Mouse (Mus musculus) C2C12 (cell line): ENCODE measurements at regions not wholly inside any gene's neighbourhood (a gene's known extent, or its start where the extent isn't known, plus 50 kb on each side); places are given as distances from the start of the nearest gene placed in this dataset.

Experiments used
- H3K27me3 ChIP-seq: one replicate; pipeline ENCODE4 v1.6.1; 2011; ENCODE audit not compliant: control insufficient read depth, insufficient read depth, insufficient read length
- H3K36me3 ChIP-seq: one replicate; pipeline ENCODE4 v1.6.1; 2011; ENCODE audit not compliant: control insufficient read depth, insufficient read depth
- H3K4me3 ChIP-seq: one replicate; pipeline ENCODE4 v1.5.1; 2011; ENCODE audit warnings: mild to moderate bottlenecking, control low read depth; ENCODE audit not compliant: poor library complexity, insufficient read depth, severe bottlenecking
- H3K79me2 ChIP-seq: one replicate; pipeline ENCODE4 v1.6.1; 2011; ENCODE audit not compliant: control insufficient read depth, insufficient read depth
- H3K79me3 ChIP-seq: one replicate; pipeline ENCODE4 v1.6.1; 2011; ENCODE audit warnings: low read depth, control low read depth
- H3ac ChIP-seq: one replicate; pipeline ENCODE3; 2011; ENCODE audit warnings: low read depth; ENCODE audit not compliant: control insufficient read depth, insufficient read length
- CEBPB ChIP-seq: IDR thresholded peaks from one replicate; pipeline ENCODE4 v1.6.1; 2011; ENCODE audit warnings: low read depth, mild to moderate bottlenecking, control low read depth, moderate library complexity
- CTCF ChIP-seq: IDR thresholded peaks from one replicate; pipeline ENCODE4 v1.5.1; 2011; ENCODE audit not compliant: control insufficient read depth, insufficient read depth, insufficient read length
- FOSL1 ChIP-seq: IDR thresholded peaks from one replicate; pipeline ENCODE4 v1.8.0; 2011; ENCODE audit warnings: mild to moderate bottlenecking, low read length; ENCODE audit not compliant: poor library complexity, insufficient read depth, severe bottlenecking
- MAX ChIP-seq: IDR thresholded peaks from one replicate; pipeline ENCODE4 v1.6.1; 2011; ENCODE audit warnings: mild to moderate bottlenecking, control low read depth
- MYOD1 ChIP-seq: IDR thresholded peaks from one replicate; pipeline ENCODE4 v1.6.1; 2011; ENCODE audit warnings: low read depth; ENCODE audit not compliant: control insufficient read depth, insufficient read length
- MYOG ChIP-seq: IDR thresholded peaks from one replicate; pipeline ENCODE4 v1.6.1; 2011; ENCODE audit not compliant: control insufficient read depth, insufficient read length; ENCODE audit errors: extremely low read depth
- USF1 ChIP-seq: IDR thresholded peaks from one replicate; pipeline ENCODE4 v1.6.1; 2011; ENCODE audit warnings: low read depth, mild to moderate bottlenecking, control low read depth, moderate library complexity

DNA sequence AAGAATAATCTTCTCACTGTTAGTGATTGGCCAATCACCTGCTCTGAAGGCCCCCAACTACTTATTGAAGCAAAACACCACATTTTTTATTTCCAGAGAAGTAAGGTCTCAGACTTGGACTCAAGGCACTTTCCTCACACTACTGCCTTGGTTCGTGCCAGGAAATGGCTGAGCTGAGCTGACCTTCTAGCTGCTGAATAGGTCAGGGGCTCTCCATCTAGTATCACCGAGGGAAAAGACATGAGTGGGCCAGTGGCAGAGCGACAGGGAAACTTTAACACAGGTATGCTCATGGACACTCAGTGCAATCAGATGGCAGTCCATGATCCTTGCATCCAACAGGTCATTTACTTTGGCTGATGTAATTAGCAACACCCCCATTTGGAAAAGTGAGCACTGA lies 635.3 kb downstream of the Insc start:
- Histone ChIP-seq H3K36me3 (no peaks in the 10 kb centered on the region), H3K79me2 (no peaks in the 10 kb centered on the region), H3K27me3 (no peaks in the 10 kb centered on the region), H3K79me3 (no peaks in the 10 kb centered on the region), H3K4me3 (no peak overlapping the region), H3ac (no peak overlapping the region)
- TF ChIP-seq CEBPB: no peak
- no peak for TF ChIP-seq CTCF
- TF ChIP-seq MAX: no peak
- no peak for TF ChIP-seq FOSL1
- TF ChIP-seq USF1: no peak
- no peak for TF ChIP-seq MYOD1
- TF ChIP-seq MYOG: no peak

DNA sequence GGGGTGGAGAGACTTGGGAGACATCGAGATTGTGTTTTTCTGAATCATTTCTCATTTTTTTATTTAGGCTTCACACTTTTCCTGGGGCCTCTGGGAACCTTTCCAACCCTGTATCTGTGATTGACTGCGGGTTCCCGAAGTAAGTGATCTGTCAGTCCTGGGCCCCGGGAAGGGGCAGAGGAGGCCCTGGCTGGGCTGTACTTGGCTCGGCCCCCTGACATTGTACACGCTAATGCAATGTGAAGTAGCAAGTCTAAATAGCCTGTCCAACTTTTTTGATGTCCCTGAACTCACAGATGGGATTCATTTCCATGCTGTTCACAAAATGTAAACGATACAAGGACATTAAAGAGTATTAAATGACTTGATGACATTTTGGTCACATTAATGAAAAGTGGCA lies 636.1 kb downstream of the Insc start:
- TF ChIP-seq USF1 (no peak), MAX (no peak), MYOG (no peak), CTCF (no peak), FOSL1 (no peak), CEBPB (no peak), MYOD1 (no peak)
- Histone ChIP-seq H3K27me3 (no peaks in the 10 kb centered on the region), H3ac (no peak overlapping the region), H3K79me3 (no peaks in the 10 kb centered on the region), H3K4me3 (no peak overlapping the region), H3K36me3 (no peaks in the 10 kb centered on the region), H3K79me2 (no peaks in the 10 kb centered on the region)

DNA sequence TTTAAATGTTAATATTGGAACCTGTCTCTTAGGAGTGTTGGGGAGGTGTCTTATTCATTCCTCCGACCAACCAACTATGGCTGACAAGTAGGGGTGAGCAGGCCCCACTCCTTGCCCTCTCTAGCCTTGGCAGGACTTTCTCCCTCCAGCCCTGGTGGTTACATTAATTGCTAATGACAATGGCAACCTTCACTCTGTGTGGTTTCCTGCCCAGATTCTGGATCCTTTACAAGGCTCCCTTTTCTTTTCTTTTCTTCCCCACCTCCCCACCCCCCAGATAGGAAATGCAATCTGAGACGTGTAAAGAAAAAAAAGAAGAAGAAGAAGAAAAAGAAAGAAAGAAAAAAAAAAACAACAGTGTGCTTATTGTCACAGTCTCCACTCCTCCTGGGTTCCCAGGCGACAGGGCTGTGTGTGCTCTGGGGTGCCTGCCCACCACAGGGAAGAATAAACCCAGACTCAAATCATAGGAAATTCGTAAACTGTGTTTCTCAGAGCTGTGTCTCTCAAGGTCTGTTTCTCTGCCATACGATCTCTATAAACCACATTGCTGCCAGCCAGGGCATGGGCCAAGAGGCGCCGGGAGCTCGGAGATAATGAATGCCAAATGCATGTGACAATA lies 637.6 kb downstream of the Insc start:
- Histone ChIP-seq H3K79me2 (no peaks in the 10 kb centered on the region), H3K36me3 (no peaks in the 10 kb centered on the region), H3K27me3 (no peaks in the 10 kb centered on the region), H3ac (no peak overlapping the region), H3K4me3 (no peak overlapping the region), H3K79me3 (no peaks in the 10 kb centered on the region)
- TF ChIP-seq MAX: no peak
- no peak for TF ChIP-seq CTCF
- TF ChIP-seq USF1: no peak
- TF ChIP-seq MYOG: no peak
- no peak for TF ChIP-seq CEBPB
- no peak for TF ChIP-seq MYOD1

DNA sequence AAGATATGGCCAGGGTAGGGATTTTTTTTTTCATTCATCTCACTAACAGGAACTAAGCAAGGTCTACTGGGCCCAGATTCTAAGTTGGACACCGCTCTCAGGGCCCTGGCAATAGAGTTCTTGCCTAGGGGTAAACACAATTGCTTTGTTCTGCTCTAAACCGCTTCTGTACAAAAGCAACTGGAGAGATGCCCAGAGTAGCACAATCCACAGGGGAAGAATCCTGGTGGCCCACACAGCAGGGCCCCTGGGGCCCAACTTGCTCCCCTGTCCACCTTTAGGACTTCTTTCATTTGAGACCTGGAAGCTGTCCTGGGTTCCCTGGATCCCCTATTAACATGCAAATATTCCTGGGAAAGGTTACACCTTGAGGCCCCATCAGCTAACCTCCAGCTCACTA lies 639.4 kb downstream of the Insc start:
- H3K27me3 ChIP-seq: no peaks in the 10 kb centered on the region

DNA sequence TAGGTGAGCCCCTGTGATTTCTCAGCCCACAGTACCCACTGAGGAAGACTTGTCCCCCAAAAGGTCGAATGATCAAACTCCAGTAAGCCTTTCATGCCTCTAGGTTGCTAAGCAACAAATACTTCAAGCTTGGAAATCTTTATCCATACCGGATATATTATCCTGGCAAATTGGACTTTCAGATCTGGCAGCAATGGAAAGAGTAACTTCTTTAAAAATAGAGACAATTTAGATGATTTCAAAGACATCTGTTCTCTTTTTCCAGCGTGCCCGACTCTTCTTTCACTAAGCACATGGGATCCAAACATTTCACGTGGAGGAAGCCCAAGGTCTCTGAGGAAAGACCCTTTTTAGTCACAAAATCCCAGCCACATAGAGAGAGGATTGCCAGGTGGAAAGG lies 645.4 kb downstream of the Insc start:
- no peaks in the 10 kb centered on the region for H3K36me3 ChIP-seq
- TF ChIP-seq USF1 (no peak), FOSL1 (no peak), MAX (no peak)
- H3K4me3 ChIP-seq: no peak overlapping the region
- H3K79me2 ChIP-seq: no peaks in the 10 kb centered on the region
- no peaks in the 10 kb centered on the region for H3K79me3 ChIP-seq
- H3ac ChIP-seq: no peak overlapping the region
- no peaks in the 10 kb centered on the region for H3K27me3 ChIP-seq

More for the DNA sequence above, 639.4 kb downstream of the Insc start:
- Histone ChIP-seq H3K79me2 (no peaks in the 10 kb centered on the region), H3ac (no peak overlapping the region), H3K4me3 (no peak overlapping the region), H3K79me3 (no peaks in the 10 kb centered on the region), H3K36me3 (no peaks in the 10 kb centered on the region)
- TF ChIP-seq MAX: no peak
- no peak for TF ChIP-seq CTCF
- TF ChIP-seq MYOG: no peak
- no peak for TF ChIP-seq FOSL1
- TF ChIP-seq CEBPB: no peak
- no peak for TF ChIP-seq MYOD1
- TF ChIP-seq USF1: no peak

DNA sequence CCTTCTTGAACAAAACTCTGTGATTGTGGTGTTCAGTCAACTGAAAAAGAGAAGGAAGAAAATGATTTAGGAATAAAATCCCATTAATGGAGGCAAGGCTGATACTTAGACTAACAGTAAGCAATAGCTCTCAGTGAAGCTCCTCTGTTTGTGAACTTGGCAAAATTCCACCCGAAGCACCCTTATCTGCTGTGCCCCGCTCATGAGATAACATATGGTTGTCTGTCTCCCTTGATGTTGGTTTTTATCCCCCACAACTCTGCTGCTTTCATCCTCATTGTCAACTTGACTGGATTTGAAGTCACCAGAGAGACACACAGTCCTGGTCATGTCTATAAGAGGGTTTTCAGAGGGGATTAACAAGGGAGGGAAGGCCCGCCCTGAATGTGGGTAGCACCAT lies 646.1 kb downstream of the Sox6 start:
- Histone ChIP-seq H3K36me3 (no peaks in the 10 kb centered on the region), H3K79me3 (no peaks in the 10 kb centered on the region), H3K4me3 (no peak overlapping the region), H3ac (no peak overlapping the region), H3K27me3 (no peaks in the 10 kb centered on the region), H3K79me2 (no peaks in the 10 kb centered on the region)
- TF ChIP-seq USF1 (no peak), MYOG (no peak), MYOD1 (no peak), MAX (no peak), FOSL1 (no peak), CEBPB (no peak), CTCF (no peak)

DNA sequence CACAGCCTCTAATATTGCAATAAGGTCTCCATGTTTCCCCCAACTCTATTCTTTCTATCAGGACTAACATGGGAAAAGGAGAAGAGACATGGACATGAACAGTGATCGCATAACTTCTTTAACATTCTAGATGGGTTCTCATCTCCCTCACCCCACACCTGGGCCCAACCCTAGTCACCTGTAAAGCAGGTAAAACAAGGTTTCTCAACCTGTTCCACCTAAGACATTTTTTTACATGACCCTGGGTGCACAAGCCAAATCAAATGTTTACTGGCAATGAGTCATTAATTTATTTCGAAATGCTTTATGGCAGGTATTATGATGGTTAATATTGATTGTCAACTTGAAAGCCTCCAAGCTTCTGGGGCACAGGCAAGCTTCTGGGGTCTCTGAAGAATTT lies 640.4 kb downstream of the Sox6 start:
- H3K79me3 ChIP-seq: no peaks in the 10 kb centered on the region
- no peaks in the 10 kb centered on the region for H3K36me3 ChIP-seq
- H3ac ChIP-seq: no peak overlapping the region
- TF ChIP-seq MYOD1 (no peak), USF1 (no peak), CTCF (no peak), MYOG (no peak), FOSL1 (no peak), MAX (no peak), CEBPB (no peak)
- no peaks in the 10 kb centered on the region for H3K79me2 ChIP-seq
- H3K27me3 ChIP-seq: no peaks in the 10 kb centered on the region
- no peak overlapping the region for H3K4me3 ChIP-seq
